Mouse (Mus musculus) embryo, embryonic 11.5 days (tissue): ENCODE measurements at regions not wholly inside any gene's neighbourhood (a gene's known extent, or its start where the extent isn't known, plus 50 kb on each side); places are given as distances from the start of the nearest gene placed in this dataset.
"Not testable (repeated sequence)": the region's sequence is repeated elsewhere in the genome, so short reads cannot be mapped to it uniquely, and the experiment has no call there.

Experiments
- DNase-seq: peaks from one replicate; pipeline ENCODE4 v3.0.0-alpha.2; 2012; ENCODE audit warnings: low read depth, low spot score

GRCm38 (mm10) chr5:3244067-3244466, 97.2 kb upstream of the Cdk6 start:
- DNase-seq, result not testable (repeated sequence)

- DNase-seq, result no peak
These were observed 94.0 kb upstream of the Cdk6 start for GRCm38 (mm10) chr5:3247333-3247732.

- DNase-seq, result no peak
These were observed 91.0 kb upstream of the Cdk6 start for GRCm38 (mm10) chr5:3250273-3250672.

GRCm38 (mm10) chr5:3260289-3260688, 81.0 kb upstream of the Cdk6 start:
- no peak for DNase-seq

GRCm38 (mm10) chr5:3264988-3265738, 76.1 kb upstream of the Cdk6 start:
- not testable (repeated sequence) for DNase-seq

GRCm38 (mm10) chr5:3267021-3267420, 74.3 kb upstream of the Cdk6 start:
- no peak for DNase-seq

GRCm38 (mm10) chr5:3269760-3270159, 71.5 kb upstream of the Cdk6 start:
- DNase-seq, result no peak

- not testable (repeated sequence) for DNase-seq
These were observed 68.1 kb upstream of the Cdk6 start for GRCm38 (mm10) chr5:3273140-3273539.

DNA sequence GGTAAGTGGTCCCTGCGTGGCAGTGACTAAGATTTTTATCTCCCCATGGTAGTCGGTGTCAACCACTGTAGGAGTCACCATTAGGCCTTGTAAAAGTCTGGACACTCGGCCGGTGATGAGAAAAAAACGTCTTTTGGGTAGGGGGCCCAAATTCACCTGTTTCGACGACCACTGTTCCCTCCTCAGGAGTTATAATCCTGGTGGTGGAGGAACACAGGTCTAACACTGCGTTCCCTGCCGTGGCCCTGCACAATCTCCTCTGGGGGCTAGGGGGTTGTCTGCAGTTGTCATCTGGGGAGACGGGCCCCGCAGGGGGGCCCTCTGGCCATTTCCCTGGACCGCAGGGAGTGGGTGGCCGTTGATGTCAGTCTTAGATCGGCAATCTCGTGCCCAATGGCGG, 64.0 kb upstream of the Cdk6 start:
- DNase-seq, result not testable (repeated sequence)

DNA sequence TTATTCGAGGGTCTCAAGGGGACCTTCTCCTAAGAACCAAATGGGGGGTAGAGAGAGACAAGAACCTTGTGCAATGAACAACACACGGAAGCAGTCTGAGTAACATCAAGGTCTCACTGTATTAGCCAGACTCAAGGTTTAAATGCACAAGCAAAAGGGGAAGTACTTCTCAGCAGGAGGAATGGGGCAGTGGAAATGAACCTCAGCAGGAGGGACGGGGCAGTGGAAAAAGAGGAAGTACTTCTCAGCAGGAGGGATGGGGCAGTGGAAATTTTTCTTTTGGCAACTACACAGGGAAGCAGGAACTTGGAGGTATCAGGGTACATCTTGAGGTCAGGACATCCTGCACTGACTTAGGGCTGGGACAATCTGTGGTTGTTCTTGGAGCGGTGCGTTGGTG, 62.3 kb upstream of the Cdk6 start:
- not testable (repeated sequence) for DNase-seq

GRCm38 (mm10) chr5:3281911-3282506, 59.3 kb upstream of the Cdk6 start:
- DNase-seq, result not testable (repeated sequence)

- no peak for DNase-seq
These were observed 58.2 kb upstream of the Cdk6 start for GRCm38 (mm10) chr5:3283083-3283482.

GRCm38 (mm10) chr5:3284335-3284734, 57.0 kb upstream of the Cdk6 start:
- DNase-seq, result not testable (repeated sequence)

- DNase-seq, result not testable (repeated sequence)
These were observed 51.3 kb upstream of the Cdk6 start for GRCm38 (mm10) chr5:3289991-3290417.
